Mouse (Mus musculus): ENCODE data around the gene Ube2j1.

DNA sequence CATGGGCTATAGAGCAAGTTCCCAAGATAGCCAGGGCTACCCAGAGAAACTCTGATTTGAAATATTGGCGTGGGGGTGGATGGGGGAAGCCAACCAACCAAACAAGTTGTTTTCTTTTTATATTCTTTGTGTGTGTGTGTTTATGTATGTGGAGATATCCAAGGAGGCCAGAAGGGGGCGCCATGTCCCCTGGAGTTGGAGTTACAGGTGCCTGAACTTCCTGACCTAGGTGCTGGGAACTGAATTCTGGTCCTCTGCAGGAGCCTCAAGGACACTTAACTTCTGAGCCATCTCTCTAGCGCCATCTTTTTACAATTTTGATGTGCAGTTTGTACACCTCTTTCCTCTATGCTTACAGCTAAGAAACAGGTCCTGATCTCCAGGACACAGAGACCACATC, 37.0 kb upstream of the Ube2j1 start:
- no peak for TF ChIP-seq CTCF (IDR thresholded peaks at IDR 0.05; ENCODE audit: low read depth, low read length)
- no peak for TF ChIP-seq POLR2A (IDR thresholded peaks at IDR 0.05; ENCODE audit: extremely low read depth, insufficient read depth, low read length)
